Mouse (Mus musculus): ENCODE data around the gene Epha3.

Gene Epha3

DNA sequence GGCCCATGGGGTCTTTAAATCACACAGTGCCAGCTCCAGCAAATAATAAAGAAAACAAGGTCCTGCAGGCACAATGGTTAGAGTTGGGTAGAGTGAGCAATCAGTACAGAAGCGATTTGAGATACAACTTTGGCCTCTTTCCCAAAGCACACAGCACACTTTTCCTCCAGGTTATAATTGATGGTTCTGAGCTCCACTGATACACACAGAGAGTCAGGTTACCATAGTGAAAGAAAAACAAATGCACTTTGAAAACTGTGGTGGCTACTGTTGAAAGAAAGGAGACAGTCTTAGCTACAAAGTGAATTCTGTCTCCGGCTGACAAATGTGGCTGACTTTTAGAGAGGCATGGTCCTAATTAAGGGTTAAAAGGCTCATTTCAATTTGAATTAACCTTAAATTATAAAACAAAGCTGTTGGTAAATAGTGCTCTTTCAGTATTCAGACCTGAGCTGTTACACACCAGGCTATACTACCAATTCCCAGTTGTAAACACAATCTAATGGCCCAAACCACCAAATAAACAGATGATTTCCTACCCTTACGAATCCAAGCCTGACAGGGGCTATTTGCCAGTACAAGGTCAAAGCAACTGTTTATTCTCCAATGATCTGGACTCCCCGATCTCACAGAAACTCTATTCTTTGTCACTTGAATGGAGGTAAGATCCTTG, 205.5 kb downstream of the Epha3 start:
- in situ Hi-C loops (cut with MboI; ENCODE audit: low sequenced_read_pairs), result no loop called here

DNA sequence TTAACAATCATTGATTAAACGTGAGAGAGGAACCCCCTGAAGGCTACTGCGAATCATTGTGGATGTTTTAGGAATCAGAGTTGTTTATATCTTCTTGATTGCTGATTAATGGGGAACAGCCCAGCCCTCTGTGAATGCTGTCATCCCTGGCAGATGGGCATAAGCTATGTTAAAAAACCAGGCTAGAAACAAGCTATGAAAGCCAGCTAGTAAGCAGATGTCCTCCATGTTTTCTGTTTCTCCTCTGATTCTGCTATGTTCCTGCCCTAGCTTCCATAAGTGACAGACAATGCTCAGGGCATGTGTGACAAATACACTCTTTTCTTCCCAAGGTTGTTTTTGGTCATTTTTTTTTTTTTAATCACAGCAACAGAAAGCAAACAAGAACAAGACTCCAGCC, 206.2 kb downstream of the Epha3 start:
- in situ Hi-C loops (cut with MboI; ENCODE audit: low sequenced_read_pairs), result no loop called here

GRCm38 (mm10) chr16:63653393-63653918, 210.5 kb downstream of the Epha3 start:
- in situ Hi-C loops (cut with MboI; ENCODE audit: low sequenced_read_pairs), result no loop called here

- in situ Hi-C loops (cut with MboI; ENCODE audit: low sequenced_read_pairs), result no loop called here
Observed at GRCm38 (mm10) chr16:63650760-63651159, 213.2 kb downstream of the Epha3 start.

DNA sequence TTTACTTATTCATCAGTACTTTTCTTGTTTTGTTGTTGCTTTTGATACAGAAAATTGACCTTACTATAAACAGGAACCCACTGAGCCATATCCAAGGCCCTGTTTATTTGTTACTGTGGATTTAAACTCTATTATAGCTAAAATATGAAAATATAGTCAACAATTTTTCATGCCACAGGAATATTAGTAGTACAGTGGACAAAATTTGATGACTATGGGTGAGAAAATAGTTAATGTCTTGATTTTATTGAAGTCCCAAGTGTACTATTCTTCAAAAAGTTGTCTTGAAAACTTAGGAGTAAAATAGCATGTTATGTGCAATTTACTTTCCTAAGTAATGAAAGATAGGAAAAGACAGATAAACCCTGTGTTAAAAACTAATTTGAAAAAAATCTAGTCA, 217.4 kb downstream of the Epha3 start:
- in situ Hi-C loops (cut with MboI; ENCODE audit: low sequenced_read_pairs), result no loop called here

- in situ Hi-C loops (cut with MboI; ENCODE audit: low sequenced_read_pairs), result no loop called here
Observed at GRCm38 (mm10) chr16:63642641-63643040, 221.3 kb downstream of the Epha3 start.

DNA sequence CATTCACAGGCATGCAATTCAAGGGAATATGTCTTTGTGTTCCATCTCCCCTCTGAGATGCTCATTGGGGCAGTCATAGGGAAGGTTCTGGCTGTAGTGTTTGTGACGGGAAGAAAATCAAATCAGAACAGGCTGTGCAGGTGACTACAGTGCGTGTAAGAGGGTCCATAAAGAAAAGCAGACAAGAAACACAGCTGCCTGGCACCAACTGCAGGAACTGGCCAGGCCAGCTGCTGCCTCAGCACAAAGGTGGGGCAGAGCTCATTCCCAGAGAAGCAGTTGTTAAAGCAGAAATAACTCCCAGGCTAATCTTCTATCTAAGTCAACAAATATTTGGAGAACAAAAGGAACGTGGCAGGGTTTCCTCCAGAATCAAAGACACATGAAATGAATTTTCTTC, 222.4 kb downstream of the Epha3 start:
- in situ Hi-C loops (cut with MboI; ENCODE audit: low sequenced_read_pairs), result no loop called here

DNA sequence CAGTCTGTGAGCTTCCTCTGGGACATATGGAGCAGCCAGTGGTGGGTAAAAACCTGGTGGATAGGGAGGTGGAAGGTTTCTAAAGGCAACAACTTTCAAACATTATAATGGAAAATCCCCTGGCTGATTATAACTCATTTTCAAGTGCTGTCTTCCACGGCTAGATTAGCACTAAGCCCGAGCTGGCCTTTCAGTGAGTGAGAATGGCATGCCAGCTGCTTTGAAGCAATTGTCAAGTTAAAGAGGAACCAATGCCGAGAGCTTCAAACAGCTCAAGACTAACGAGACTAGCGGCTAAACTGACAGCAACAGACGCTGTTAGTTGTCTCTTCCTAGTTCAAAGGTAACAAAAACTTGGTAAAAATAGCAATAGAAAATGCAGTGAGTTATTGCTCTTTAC, 225.3 kb downstream of the Epha3 start:
- in situ Hi-C loops (cut with MboI; ENCODE audit: low sequenced_read_pairs), result no loop called here

- in situ Hi-C loops (cut with MboI; ENCODE audit: low sequenced_read_pairs), result no loop called here
Observed at GRCm38 (mm10) chr16:63633748-63634166, 230.2 kb downstream of the Epha3 start.

GRCm38 (mm10) chr16:63625229-63625628, 238.7 kb downstream of the Epha3 start:
- in situ Hi-C loops (cut with MboI; ENCODE audit: low sequenced_read_pairs), result no loop called here

GRCm38 (mm10) chr16:63621845-63622244, 242.1 kb downstream of the Epha3 start:
- in situ Hi-C loops (cut with MboI; ENCODE audit: low sequenced_read_pairs), result no loop called here

DNA sequence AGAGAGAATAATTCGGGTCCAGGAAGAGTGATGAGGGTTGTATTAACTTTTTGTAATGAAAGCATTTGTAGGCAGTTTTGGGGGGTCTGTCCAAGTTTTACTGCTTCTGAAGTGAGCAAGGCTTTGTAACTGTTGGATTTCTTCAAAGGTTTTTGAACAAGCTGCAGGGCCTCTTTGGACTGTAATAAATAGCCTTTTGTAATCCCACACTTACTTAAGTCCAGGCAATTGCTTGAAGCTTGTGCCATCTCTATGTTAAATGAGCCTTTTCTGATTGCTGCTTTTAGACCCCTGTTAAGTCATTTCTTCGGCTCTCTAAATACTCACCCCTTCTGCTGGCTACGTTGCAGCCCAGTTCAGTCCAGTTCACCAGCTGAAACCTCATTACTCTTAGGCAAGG, 248.6 kb downstream of the Epha3 start:
- in situ Hi-C loops (cut with MboI; ENCODE audit: low sequenced_read_pairs), result no loop called here

DNA sequence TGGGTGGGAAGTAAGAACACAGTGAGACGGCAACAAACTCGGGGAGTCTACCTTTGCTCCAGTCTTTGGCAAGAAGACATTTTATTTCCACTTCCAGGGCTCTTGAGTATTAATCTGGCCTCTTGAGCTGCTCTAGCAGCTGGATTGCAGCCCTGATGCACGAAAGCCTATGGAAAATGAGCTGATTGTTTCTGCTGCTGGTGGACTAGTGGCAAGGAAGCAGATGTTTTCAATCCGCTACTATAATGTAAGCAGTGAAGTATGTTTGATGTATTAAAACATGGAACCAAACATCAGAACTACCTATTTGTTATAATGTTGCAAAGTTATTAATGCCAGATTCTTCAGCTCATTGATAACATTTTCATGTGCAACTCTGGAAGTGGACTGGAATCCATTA, 251.0 kb downstream of the Epha3 start:
- in situ Hi-C loops (cut with MboI; ENCODE audit: low sequenced_read_pairs), result no loop called here

- in situ Hi-C loops (cut with MboI; ENCODE audit: low sequenced_read_pairs), result no loop called here
Observed at GRCm38 (mm10) chr16:63600229-63600628, 263.7 kb downstream of the Epha3 start.

DNA sequence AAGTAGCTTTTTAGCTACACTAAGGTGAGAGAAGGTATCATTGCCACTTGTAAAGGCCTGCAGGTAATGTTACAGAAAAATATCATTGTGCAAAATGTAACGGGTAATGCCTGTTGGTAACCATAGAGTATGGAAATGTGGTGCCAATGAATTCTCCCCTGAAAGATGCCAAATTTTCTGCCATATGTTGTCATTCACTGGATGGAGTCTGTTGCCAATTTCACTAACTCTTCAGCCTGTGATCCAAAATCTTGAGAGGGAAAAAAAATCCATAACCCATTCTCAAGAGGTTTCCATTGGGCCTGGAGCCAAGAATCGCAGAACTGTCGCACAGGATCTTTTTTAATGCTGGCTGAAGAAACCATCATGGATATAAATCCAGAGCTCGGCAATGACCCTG, 269.3 kb downstream of the Epha3 start:
- in situ Hi-C loops (cut with MboI; ENCODE audit: low sequenced_read_pairs), result no loop called here

DNA sequence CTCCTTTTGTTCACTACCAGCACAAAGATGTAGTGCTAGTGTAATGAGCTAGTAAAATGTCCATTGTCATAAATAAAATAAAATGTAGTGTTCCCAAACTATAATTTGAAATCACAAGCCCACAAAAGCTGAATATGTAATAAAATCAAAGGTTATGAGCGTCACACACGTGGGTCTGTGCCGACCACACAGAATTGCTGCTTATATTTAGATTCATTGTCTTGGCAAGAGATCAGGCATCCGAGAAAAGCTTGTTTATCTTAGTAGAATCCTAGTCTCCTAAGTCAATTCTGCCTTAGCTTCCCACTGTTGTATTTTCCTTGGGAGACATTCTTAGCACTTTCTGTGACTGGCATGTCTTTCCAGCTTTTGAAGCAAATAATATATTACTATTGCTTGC, 294.2 kb downstream of the Epha3 start:
- in situ Hi-C loops (cut with MboI; ENCODE audit: low sequenced_read_pairs), result no loop called here

GRCm38 (mm10) chr16:63566106-63566836, 297.7 kb downstream of the Epha3 start:
- in situ Hi-C loops (cut with MboI; ENCODE audit: low sequenced_read_pairs), result no loop called here

- in situ Hi-C loops (cut with MboI; ENCODE audit: low sequenced_read_pairs), result no loop called here
Observed at GRCm38 (mm10) chr16:63556410-63557146, 307.4 kb downstream of the Epha3 start.

GRCm38 (mm10) chr16:63552531-63552930, 311.4 kb downstream of the Epha3 start:
- in situ Hi-C loops (cut with MboI; ENCODE audit: low sequenced_read_pairs), result no loop called here

- in situ Hi-C loops (cut with MboI; ENCODE audit: low sequenced_read_pairs), result no loop called here
Observed at GRCm38 (mm10) chr16:63539489-63539888, 324.5 kb downstream of the Epha3 start.

- in situ Hi-C loops (cut with MboI; ENCODE audit: low sequenced_read_pairs), result no loop called here
Observed at GRCm38 (mm10) chr16:63528821-63529220, 335.2 kb downstream of the Epha3 start.

DNA sequence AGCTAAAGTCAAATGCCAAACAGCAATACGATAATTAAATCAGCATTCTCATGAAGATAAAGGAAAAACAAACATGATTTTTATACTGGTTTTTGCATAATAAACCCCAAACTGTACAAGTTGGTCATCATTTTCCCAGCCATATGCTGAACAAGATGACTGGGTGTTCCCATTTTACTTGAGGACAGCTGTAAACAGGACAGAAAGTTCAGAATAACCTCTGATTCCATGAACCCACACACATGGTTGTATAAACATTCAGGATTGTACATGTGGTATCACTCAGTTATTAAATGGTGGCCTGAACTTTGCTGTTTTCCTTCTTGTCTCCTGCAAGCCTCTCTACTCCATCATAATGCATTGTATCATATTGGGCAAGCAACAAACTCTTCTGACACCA, 346.3 kb downstream of the Epha3 start:
- in situ Hi-C loops (cut with MboI; ENCODE audit: low sequenced_read_pairs), result no loop called here
